Mouse (Mus musculus): ENCODE data around the gene Kcnip1.
A peak's percentile ranks its signal among the peaks of the same experiment; 100 is the strongest.

Kcnip1 gene

DNA sequence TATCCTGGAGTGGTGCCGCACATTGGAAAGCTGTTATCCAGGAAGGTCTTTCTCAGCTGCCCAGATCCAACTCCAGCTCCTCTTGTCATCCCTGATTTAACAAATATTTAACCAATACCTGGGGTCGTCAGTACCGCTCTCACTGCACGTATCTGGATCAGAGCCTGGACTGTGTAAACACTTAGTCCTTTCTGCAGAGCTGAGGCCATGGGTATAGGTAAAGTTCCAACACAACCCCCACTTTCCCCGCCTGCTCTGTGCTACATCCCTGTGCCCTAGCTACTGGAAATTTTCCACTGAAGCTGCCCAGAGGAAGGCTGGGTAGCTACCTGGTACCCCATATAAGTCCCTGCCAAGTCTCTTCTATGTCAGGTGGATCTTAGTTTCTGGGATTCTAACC lies 3.0 kb downstream of the Kcnip1 start:
- no peak for DNase-seq (ENCODE audit: extremely low read depth, low read depth)

DNA sequence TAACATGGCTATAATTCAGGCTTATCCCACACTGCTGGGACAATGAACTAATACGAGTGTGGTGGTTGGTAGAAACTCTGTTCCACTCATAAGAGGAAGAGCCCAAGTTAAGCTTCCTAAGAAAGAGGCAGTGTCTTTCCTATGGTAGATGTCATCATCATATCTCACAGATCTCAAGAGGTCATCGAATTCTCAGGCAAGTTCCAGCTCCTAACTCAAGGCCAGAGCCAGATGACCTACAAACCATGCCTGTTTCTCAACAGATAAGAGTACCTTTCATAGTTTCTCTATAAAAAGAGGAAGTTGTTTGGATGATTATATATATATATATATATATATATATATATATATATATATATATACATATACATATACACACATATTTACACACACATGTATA lies 6.4 kb downstream of the Kcnip1 start:
- peak; percentile 56 for DNase-seq (ENCODE audit: extremely low read depth, low read depth)

DNA sequence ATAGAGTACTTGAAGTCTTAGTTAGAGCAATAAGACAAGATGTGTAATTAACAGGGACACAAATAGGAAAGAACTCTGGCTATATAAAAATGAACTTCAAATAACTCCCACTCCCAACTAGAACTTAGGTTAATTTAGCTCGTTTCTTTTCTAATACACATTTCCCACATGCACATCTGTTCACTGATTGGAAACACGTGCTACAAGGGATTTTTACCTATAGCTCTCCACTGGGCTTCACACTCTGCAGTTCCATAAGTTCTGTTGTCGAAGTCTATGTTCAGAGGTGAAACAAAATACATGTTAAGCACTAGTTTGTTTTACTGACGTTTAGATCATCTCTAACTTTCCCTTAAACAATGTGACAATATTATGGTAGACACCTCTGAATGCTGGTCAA lies 12.8 kb downstream of the Kcnip1 start:
- no peak for DNase-seq (ENCODE audit: extremely low read depth, low read depth)

GRCm38 (mm10) chr11:33975121-33975520 lies 17.8 kb downstream of the Kcnip1 start:
- DNase-seq (ENCODE audit: extremely low read depth, low read depth), result no peak

DNA sequence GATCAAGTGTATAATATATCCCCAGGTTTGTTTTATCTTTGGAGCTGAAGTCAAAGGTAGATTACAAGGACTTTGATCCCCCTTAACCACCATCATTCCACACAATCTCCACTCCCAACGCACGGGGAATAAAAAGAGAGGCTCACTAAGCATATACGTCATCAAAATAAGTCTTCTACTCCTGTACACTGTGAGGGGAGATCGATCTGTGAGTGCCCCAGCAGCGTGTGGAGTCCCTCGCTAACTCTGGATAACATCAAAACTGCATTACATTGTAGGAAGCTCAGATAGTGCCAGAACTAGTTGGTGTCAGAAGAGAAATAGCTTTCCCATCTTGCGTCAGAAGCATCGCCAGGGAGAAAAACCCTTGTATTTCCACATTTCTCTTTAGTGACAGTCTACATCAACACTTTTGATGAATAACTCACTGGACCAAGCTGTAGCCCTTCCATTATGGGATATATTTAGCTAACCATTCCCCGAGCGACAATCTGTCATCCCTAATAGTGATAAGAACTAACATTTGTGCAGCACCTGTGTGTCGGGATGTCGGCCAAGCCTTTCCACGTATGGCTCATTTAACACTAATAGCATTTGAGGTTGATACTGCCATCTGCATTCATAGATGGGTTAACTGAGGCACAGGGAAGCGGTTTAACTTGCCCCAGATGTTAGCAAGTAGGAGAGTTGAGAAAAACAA lies 18.5 kb downstream of the Kcnip1 start:
- no peak for DNase-seq (ENCODE audit: extremely low read depth, low read depth)

GRCm38 (mm10) chr11:33972114-33972513 lies 20.8 kb downstream of the Kcnip1 start:
- no peak for DNase-seq (ENCODE audit: extremely low read depth, low read depth)

DNA sequence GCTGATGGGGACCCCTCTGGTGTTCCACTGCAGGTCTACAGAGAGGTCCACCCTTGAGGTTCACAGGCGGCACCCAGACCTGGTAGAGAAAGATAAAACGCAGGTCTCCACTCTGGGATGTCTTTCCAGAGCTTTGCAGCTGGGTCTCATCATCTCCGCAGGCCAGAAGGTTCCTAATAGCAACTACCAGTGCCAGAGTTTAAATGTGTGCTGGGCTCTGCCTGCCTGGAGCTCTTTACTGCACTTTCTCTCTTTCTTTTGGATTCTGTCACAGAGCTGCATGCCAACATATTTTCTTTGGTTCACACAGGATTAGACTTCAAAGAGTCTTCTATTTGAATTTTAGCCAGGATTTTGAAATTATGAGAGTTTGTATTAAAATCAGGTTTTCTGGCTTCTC lies 23.8 kb downstream of the Kcnip1 start:
- DNase-seq (ENCODE audit: extremely low read depth, low read depth), result no peak

- peak; percentile 93 for DNase-seq (ENCODE audit: extremely low read depth, low read depth)
Measured at GRCm38 (mm10) chr11:33967708-33968107, 25.2 kb downstream of the Kcnip1 start.

DNA sequence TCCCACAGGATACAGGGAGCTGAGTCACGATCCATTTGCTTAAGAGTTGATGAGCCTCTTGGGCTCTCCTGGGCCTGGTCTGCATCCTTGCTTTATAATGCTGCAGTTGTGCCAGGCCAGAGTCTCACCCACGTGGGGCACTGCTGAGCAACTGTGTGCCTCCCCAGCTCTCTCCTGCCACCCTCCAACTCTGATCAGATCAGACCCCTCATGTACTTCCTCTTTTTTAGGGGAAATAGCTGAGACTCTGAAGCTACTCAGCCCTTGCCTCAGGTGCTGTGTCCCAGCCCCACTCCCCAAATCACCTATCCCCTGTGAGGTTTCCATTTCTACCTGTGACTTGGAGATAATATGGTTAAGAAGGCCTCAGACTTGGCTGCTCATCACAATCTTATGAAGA lies 27.6 kb downstream of the Kcnip1 start:
- peak; percentile 74 for DNase-seq (ENCODE audit: extremely low read depth, low read depth)

GRCm38 (mm10) chr11:33962688-33963407 lies 30.1 kb downstream of the Kcnip1 start, which contains the start of gene Kcnmb1:
Gene Kcnmb1 (plus strand): TSS chr11:33963013.
- no peak for DNase-seq (ENCODE audit: extremely low read depth, low read depth)

GRCm38 (mm10) chr11:33962178-33962577 lies 30.8 kb downstream of the Kcnip1 start:
- DNase-seq (ENCODE audit: extremely low read depth, low read depth), result no peak

GRCm38 (mm10) chr11:33958713-33959112 lies 34.2 kb downstream of the Kcnip1 start:
- no peak for DNase-seq (ENCODE audit: extremely low read depth, low read depth)

- no peak for DNase-seq (ENCODE audit: extremely low read depth, low read depth)
Measured at GRCm38 (mm10) chr11:33957595-33957994, 35.4 kb downstream of the Kcnip1 start.

DNA sequence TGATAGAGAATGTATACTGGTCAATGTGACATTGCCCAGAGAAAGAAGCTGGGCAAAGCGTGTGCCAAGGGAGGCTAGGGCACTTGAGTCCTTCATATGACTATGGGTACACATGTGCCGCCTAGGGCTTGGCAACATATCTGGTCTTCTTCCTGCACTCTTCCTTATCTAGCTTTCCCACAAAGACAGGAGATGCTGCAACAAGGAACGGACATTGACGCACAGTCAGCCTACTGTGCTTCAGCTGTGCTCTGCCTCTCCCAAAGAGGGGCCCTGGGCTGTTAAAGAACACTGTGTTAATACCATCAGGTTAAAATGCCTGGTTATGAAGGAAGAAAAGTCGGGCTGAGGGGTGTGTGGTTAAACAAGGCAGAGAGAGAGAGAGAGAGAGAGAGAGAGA lies 36.3 kb downstream of the Kcnip1 start:
- no peak for DNase-seq (ENCODE audit: extremely low read depth, low read depth)

GRCm38 (mm10) chr11:33955982-33956381 lies 37.0 kb downstream of the Kcnip1 start:
- no peak for DNase-seq (ENCODE audit: extremely low read depth, low read depth)

GRCm38 (mm10) chr11:33951684-33952625 lies 41.0 kb downstream of the Kcnip1 start:
- no peak for DNase-seq (ENCODE audit: extremely low read depth, low read depth)

DNA sequence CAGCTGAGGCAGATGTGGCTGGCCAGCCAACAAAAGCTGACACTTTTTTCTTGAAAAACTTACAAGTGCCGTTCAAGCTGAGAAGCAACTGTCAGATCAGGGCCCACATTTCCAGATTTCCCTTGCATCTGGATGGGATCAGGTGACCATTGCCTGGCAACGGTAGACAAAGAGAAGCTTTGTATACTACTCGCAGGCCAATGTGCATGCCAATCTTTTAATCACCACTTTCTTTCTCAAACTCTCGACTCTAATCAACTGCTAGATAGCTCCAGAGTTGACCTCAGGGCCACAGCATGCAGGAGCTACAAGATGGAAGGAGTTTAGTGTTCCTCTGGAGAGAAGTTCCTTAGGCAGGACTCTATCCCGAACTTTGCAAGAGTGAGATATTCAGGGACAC lies 41.8 kb downstream of the Kcnip1 start:
- no peak for DNase-seq (ENCODE audit: extremely low read depth, low read depth)

GRCm38 (mm10) chr11:33946501-33946900 lies 46.5 kb downstream of the Kcnip1 start:
- peak; percentile 48 for DNase-seq (ENCODE audit: extremely low read depth, low read depth)

GRCm38 (mm10) chr11:33944786-33945328 lies 48.1 kb downstream of the Kcnip1 start:
- peak; percentile 51 for DNase-seq (ENCODE audit: extremely low read depth, low read depth)

- DNase-seq (ENCODE audit: extremely low read depth, low read depth), result peak; percentile 49
Measured at GRCm38 (mm10) chr11:33944067-33944785, 48.7 kb downstream of the Kcnip1 start.

- DNase-seq (ENCODE audit: extremely low read depth, low read depth), result no peak
Measured at GRCm38 (mm10) chr11:33943565-33943964, 49.4 kb downstream of the Kcnip1 start.

Measured in MEL-GATA-1-ER (cell line).